Mouse (Mus musculus): ENCODE measurements at regions not wholly inside any gene's neighbourhood (a gene's known extent, or its start where the extent isn't known, plus 50 kb on each side); places are given as distances from the start of the nearest gene placed in this dataset.

- TF ChIP-seq CTCF (IDR thresholded peaks at IDR 0.05; ENCODE audit: borderline replicate concordance, insufficient read depth, low read depth, low read length) (no peak), POLR2A (IDR thresholded peaks at IDR 0.05; ENCODE audit: borderline replicate concordance, insufficient read depth, low read length) (no peak)
Observed at GRCm38 (mm10) chr14:118388061-118388460, 121.3 kb downstream of the Gm9376 start.
